ENCODE assay signal across 13 mouse cellular contexts in the genomic region with DNA sequence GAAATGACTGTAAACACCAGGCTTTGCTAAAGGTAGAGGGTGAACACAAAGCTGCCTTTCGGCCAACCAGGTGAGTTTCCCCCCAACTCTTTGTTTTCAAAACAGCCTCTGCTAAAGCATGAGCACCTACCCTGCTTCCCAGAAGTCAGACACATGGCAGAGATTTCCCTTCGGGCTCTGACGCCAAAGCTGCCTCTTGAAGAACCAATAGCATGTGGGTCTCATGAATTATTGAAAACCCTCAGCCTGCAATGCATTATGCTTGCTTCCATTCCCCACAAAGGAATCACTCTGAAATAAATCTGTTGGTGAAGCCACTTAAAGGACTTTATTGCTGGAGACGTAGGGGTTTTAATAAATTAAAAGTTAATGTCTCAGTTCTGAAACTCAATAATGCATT. TPM values are rescaled to one million over a fixed set of nuclear protein-coding genes. Genes with fewer than 3 reads are reported as not detected.
DNase-seq lines count a peak whose midpoint lies in the region; ATAC-seq and TF ChIP-seq lines count a peak whose summit lies in the region.
"Had no signal": no experiment of that assay in that cellular context is flagged by ENCODE, and none has a peak within 500 bp of the region (broad histone marks: within the 10 kb centered on the region; RNA-seq: fewer than 3 reads in every experiment).

No protein-coding gene starts in this region.

- TF ChIP-seq CTCF in heart, adult 2 months (IDR thresholded peaks at IDR 0.05) = no peak
- no peak for TF ChIP-seq CTCF in stomach, postnatal 0 days (IDR thresholded peaks at IDR 0.05; ENCODE audit: low read depth)

- H3K79me2 ChIP-seq in heart, adult 2 months (replicated peaks; ENCODE audit: control insufficient read depth, insufficient read depth, low read length) = no peaks in the 10 kb centered on the region

- peaks cover 19% of the 10 kb centered on the region for H3K36me3 ChIP-seq in hindbrain, embryonic 10.5 days
- H3K36me3 ChIP-seq in hindbrain, embryonic 16.5 days (ENCODE audit: control insufficient read depth, insufficient read depth, low read length) = no peaks in the 10 kb centered on the region
- H3K36me3 ChIP-seq in forebrain, embryonic 12.5 days (replicated peaks) = 0 out of 2 replicates have a peak, but pooled peaks cover under 1% of the 10 kb centered on the region
- H3K36me3 ChIP-seq in neural tube, embryonic 14.5 days (ENCODE audit: control insufficient read depth, insufficient read depth, low read length) = no peaks in the 10 kb centered on the region
- H3K36me3 ChIP-seq in heart, adult 2 months (ENCODE audit: control insufficient read depth, insufficient read depth, low read length) = no peaks in the 10 kb centered on the region
- H3K36me3 ChIP-seq in stomach, postnatal 0 days (ENCODE audit: control insufficient read depth, insufficient read depth, low read length) = no peaks in the 10 kb centered on the region
- H3K36me3 ChIP-seq: liver, embryonic 13.5 days had no signal

- no peaks in the 10 kb centered on the region for H3K9me3 ChIP-seq in hindbrain, embryonic 10.5 days
- no peaks in the 10 kb centered on the region for H3K9me3 ChIP-seq in hindbrain, embryonic 16.5 days (ENCODE audit: control insufficient read depth, low read length)
- no peaks in the 10 kb centered on the region for H3K9me3 ChIP-seq in forebrain, embryonic 12.5 days
- H3K9me3 ChIP-seq in neural tube, embryonic 14.5 days (ENCODE audit: control insufficient read depth, low read length) = no peaks in the 10 kb centered on the region
- no peaks in the 10 kb centered on the region for H3K9me3 ChIP-seq in stomach, postnatal 0 days (ENCODE audit: control insufficient read depth, low read length)
- H3K9me3 ChIP-seq: liver, embryonic 13.5 days had no signal

- peak overlapping the region; percentile 77 for H3K27ac ChIP-seq in hindbrain, embryonic 10.5 days
- H3K27ac ChIP-seq in hindbrain, embryonic 16.5 days (ENCODE audit: low read depth, low read length) = no peak overlapping the region; the same call in 1 of the 2 replicates
- peak overlapping the region; percentile 59; the same call in 1 of the 2 replicates for H3K27ac ChIP-seq in forebrain, embryonic 12.5 days
- H3K27ac ChIP-seq in neural tube, embryonic 14.5 days (ENCODE audit: low read depth, low read length) = peak overlapping the region; percentile 40
- no peak overlapping the region for H3K27ac ChIP-seq in heart, adult 2 months
- H3K27ac ChIP-seq in stomach, postnatal 0 days (replicated peaks) = no peak overlapping the region
- H3K27ac ChIP-seq: left cerebral cortex, adult 2 months; liver, embryonic 13.5 days had no signal

- no peak for TF ChIP-seq EP300 in heart, adult 2 months (IDR thresholded peaks at IDR 0.05; ENCODE audit: insufficient read depth, low read depth, low read length)
- no peak for TF ChIP-seq EP300 in stomach, postnatal 0 days (optimal IDR thresholded peaks at IDR 0.05)

- peaks cover 23% of the 10 kb centered on the region for H3K4me1 ChIP-seq in hindbrain, embryonic 10.5 days (replicated peaks)
- peaks cover 18% of the 10 kb centered on the region for H3K4me1 ChIP-seq in hindbrain, embryonic 16.5 days (ENCODE audit: control insufficient read depth, insufficient read depth, low read depth, low read length)
- peaks cover 14% of the 10 kb centered on the region for H3K4me1 ChIP-seq in forebrain, embryonic 12.5 days
- peaks cover 17% of the 10 kb centered on the region; the same call in 1 of the 2 replicates for H3K4me1 ChIP-seq in neural tube, embryonic 14.5 days (ENCODE audit: control insufficient read depth, insufficient read depth, low read length)
- peaks cover 16% of the 10 kb centered on the region for H3K4me1 ChIP-seq in heart, adult 2 months (ENCODE audit: control insufficient read depth, insufficient read depth, low read length)
- 0 out of 2 replicates have a peak, but pooled peaks cover 2% of the 10 kb centered on the region for H3K4me1 ChIP-seq in stomach, postnatal 0 days (replicated peaks; ENCODE audit: control insufficient read depth, insufficient read depth)
- H3K4me1 ChIP-seq: liver, embryonic 13.5 days had no signal

- no peaks in the 10 kb centered on the region for H3K27me3 ChIP-seq in hindbrain, embryonic 10.5 days (ENCODE audit: insufficient read depth, poor library complexity, severe bottlenecking)
- H3K27me3 ChIP-seq in hindbrain, embryonic 16.5 days (replicated peaks; ENCODE audit: control insufficient read depth, insufficient read depth, low read length) = no peaks in the 10 kb centered on the region
- no peaks in the 10 kb centered on the region for H3K27me3 ChIP-seq in forebrain, embryonic 12.5 days
- no peaks in the 10 kb centered on the region for H3K27me3 ChIP-seq in neural tube, embryonic 14.5 days (ENCODE audit: control insufficient read depth, insufficient read depth, low read length)
- H3K27me3 ChIP-seq in heart, adult 2 months (ENCODE audit: control insufficient read depth, insufficient read depth, low read length) = no peaks in the 10 kb centered on the region
- no peaks in the 10 kb centered on the region for H3K27me3 ChIP-seq in stomach, postnatal 0 days (ENCODE audit: control insufficient read depth, insufficient read depth, low read length)
- H3K27me3 ChIP-seq: liver, embryonic 13.5 days had no signal

- ATAC-seq in hindbrain, embryonic 16.5 days = no peak
- ATAC-seq in forebrain, embryonic 12.5 days (ENCODE audit: low FRiP score) = peak; percentile 67; the same call in 1 of the 2 replicates
- ATAC-seq in neural tube, embryonic 14.5 days (ENCODE audit: low read depth) = peak; percentile 72
- ATAC-seq in stomach, postnatal 0 days (ENCODE audit: low FRiP score, low TSS enrichment) = no peak

- peak; percentile 16 for DNase-seq in hindbrain, embryonic 10.5 days (ENCODE audit: low spot score)
- DNase-seq in mesoderm, embryonic 11.5 days (ENCODE audit: low read depth, low spot score) = peak; percentile 74
- DNase-seq in heart, adult 2 months = no peak
- no peak for DNase-seq in stomach, postnatal 0 days (ENCODE audit: low spot score)
- DNase-seq in urinary bladder, adult 18-20 months (ENCODE audit: low spot score in 2 of 2) = no peak
- DNase-seq: cerebellum, adult 11 months; gastrocnemius, postnatal 36 days; liver, embryonic 13.5 days; lung, postnatal 36 days had no signal

- no peak overlapping the region for H3K9ac ChIP-seq in hindbrain, embryonic 16.5 days (ENCODE audit: low read depth, low read length)
- no peak overlapping the region for H3K9ac ChIP-seq in forebrain, embryonic 12.5 days
- no peak overlapping the region for H3K9ac ChIP-seq in neural tube, embryonic 14.5 days (replicated peaks; ENCODE audit: low read depth, low read length)
- no peak overlapping the region for H3K9ac ChIP-seq in heart, adult 2 months (ENCODE audit: low read depth, low read length)
- H3K9ac ChIP-seq in stomach, postnatal 0 days (ENCODE audit: low read length) = no peak overlapping the region
- H3K9ac ChIP-seq: liver, embryonic 13.5 days had no signal

- intact Hi-C loops in heart, adult 2 months (cut with DNase I) = loop anchor here (10.0 kb wide), 2 partner anchors 255 to 405 kb away; partner anchors contain the start of genes Ndufv2 and Twsg1

- WGBS in hindbrain, embryonic 10.5 days = 61% methylated on average over 4 of the region's 4 CpGs
- WGBS in hindbrain, embryonic 16.5 days = 18% methylated on average over 4 of the region's 4 CpGs
- 36% methylated on average over 4 of the region's 4 CpGs for WGBS in forebrain, embryonic 12.5 days
- 21% methylated on average over 4 of the region's 4 CpGs for WGBS in neural tube, embryonic 14.5 days
- 96% methylated on average over 4 of the region's 4 CpGs for WGBS in heart, adult 2 months
- WGBS in stomach, postnatal 0 days = 85% methylated on average over 4 of the region's 4 CpGs

- H3K4me2 ChIP-seq in hindbrain, embryonic 16.5 days (ENCODE audit: low read length) = no peak overlapping the region
- H3K4me2 ChIP-seq in forebrain, embryonic 12.5 days = no peak overlapping the region
- no peak overlapping the region for H3K4me2 ChIP-seq in neural tube, embryonic 14.5 days (ENCODE audit: low read depth, low read length)
- H3K4me2 ChIP-seq in stomach, postnatal 0 days (replicated peaks; ENCODE audit: low read depth) = no peak overlapping the region
- H3K4me2 ChIP-seq: liver, embryonic 13.5 days had no signal

- no peak overlapping the region for H3K4me3 ChIP-seq in hindbrain, embryonic 10.5 days
- no peak overlapping the region for H3K4me3 ChIP-seq in hindbrain, embryonic 16.5 days (ENCODE audit: low read length)
- no peak overlapping the region for H3K4me3 ChIP-seq in forebrain, embryonic 12.5 days (replicated peaks)
- H3K4me3 ChIP-seq in neural tube, embryonic 14.5 days (ENCODE audit: low read depth, low read length) = no peak overlapping the region
- H3K4me3 ChIP-seq in heart, adult 2 months = no peak overlapping the region
- H3K4me3 ChIP-seq in stomach, postnatal 0 days (ENCODE audit: low read depth, low read length) = no peak overlapping the region
- H3K4me3 ChIP-seq: left cerebral cortex, adult 2 months; liver, embryonic 13.5 days had no signal

- no peak for TF ChIP-seq POLR2A in heart, adult 2 months (IDR thresholded peaks at IDR 0.05; ENCODE audit: insufficient read depth, low read depth, low read length)

RNA-seq across cellular contexts. Expression of gene Txndc2, which starts 58.1 kb away (rescaled TPM):
- polyA plus RNA-seq in hindbrain, embryonic 10.5 days (2016; fragmentation: Nextera tagmentation; extraction: Ambion mirVana) = 0.09 and 0.17 TPM in 2 replicates
- polyA plus RNA-seq in hindbrain, embryonic 16.5 days (2015; fragmentation: Nextera tagmentation; extraction: Ambion mirVana) = 0.11 TPM in 1 of 2 replicates, not detected in the other
- 0.17 and 0.28 TPM in 2 replicates for polyA plus RNA-seq in forebrain, embryonic 12.5 days (2016; fragmentation: Nextera tagmentation; extraction: Ambion mirVana)
- 0.11 and 0.14 TPM in 2 replicates for polyA plus RNA-seq in neural tube, embryonic 14.5 days (2014; fragmentation: Nextera tagmentation; extraction: Ambion mirVana)
- total RNA-seq in heart, adult 2 months (2021) = not detected
- polyA plus RNA-seq in heart, adult 2 months (2012; rRNA removed) = 0.09 and 0.12 TPM in 2 replicates
- polyA plus RNA-seq in stomach, postnatal 0 days (2015; fragmentation: Nextera tagmentation; extraction: Ambion mirVana) = not detected in 2 replicates
- total RNA-seq: gastrocnemius, postnatal 36 days had no signal
- polyA plus RNA-seq: liver, embryonic 13.5 days had no signal

Comparison
In these comparisons a context has a peak if more than half of its experiments do, and no peak if none do; other contexts are left out.
1. H3K27ac ChIP-seq: peak in hindbrain, embryonic 10.5 days (single experiment), forebrain, embryonic 12.5 days (single experiment) and neural tube, embryonic 14.5 days (single experiment); none in hindbrain, embryonic 16.5 days (single experiment), heart, adult 2 months (single experiment) and stomach, postnatal 0 days (single experiment).
2. DNase-seq: peak in hindbrain, embryonic 10.5 days (single experiment) and mesoderm, embryonic 11.5 days (single experiment); none in heart, adult 2 months (0 of 2), stomach, postnatal 0 days (single experiment) and urinary bladder, adult 18-20 months (0 of 2).
3. ATAC-seq: peak in forebrain, embryonic 12.5 days (single experiment) and neural tube, embryonic 14.5 days (single experiment); none in hindbrain, embryonic 16.5 days (single experiment) and stomach, postnatal 0 days (single experiment).